Mouse (Mus musculus) myocyte (in vitro differentiated cells): ENCODE measurements around the gene H2al1a.
"Not testable (repeated sequence)": the region's sequence is repeated elsewhere in the genome, so short reads cannot be mapped to it uniquely, and the experiment has no call there.

Source experiments
- MAX ChIP-seq: IDR thresholded peaks from one replicate; pipeline ENCODE4 v1.6.1; 2011; ENCODE audit warnings: low read depth, mild to moderate bottlenecking, control low read depth
- TCF12 ChIP-seq: IDR thresholded peaks from one replicate; pipeline ENCODE4 v1.6.1; 2011; ENCODE audit warnings: mild to moderate bottlenecking, control low read depth; ENCODE audit not compliant: poor library complexity, insufficient read depth, severe bottlenecking
- USF1 ChIP-seq: IDR thresholded peaks from one replicate; pipeline ENCODE4 v1.6.1; 2011; ENCODE audit warnings: low read depth, mild to moderate bottlenecking, control low read depth, moderate library complexity

DNA sequence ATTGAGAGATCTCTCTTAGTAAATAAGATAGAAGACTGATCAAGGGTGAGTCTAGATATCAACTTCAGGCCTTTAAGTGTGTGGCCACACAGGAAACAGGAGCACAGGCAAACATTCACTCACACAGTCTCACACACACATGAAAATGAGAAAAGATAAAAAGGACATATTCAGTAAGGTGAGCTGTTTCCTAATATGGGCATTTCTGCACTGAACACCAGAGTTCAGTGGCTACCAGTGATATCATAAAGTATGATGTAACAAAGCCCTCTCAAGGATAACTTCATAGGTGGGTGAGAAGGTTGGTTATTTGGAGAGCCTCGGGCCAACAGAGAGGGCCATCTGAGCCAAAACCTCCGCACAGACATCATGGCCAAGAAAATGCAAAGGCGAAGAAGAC lies 18.9 kb downstream of the H2al1a start, which contains the start of gene H2al1g:
- not testable (repeated sequence) for TF ChIP-seq USF1, MAX, TCF12
